In genomic region chr1:192947839-192948173, GRCm38 (mm10) we compare ENCODE assay signal across 12 mouse cellular contexts.
A peak's percentile ranks its signal among the peaks of the same experiment; 100 is the strongest.
DNase-seq lines count a peak whose midpoint lies in the region; ATAC-seq and TF ChIP-seq lines count a peak whose summit lies in the region.
"Had no signal": no experiment of that assay in that cellular context is flagged by ENCODE, and none has a peak within 500 bp of the region (broad histone marks: within the 10 kb centered on the region; RNA-seq: fewer than 3 reads in every experiment).

No protein-coding gene starts in this region.

- no peaks in the 10 kb centered on the region for H3K36me3 ChIP-seq in forebrain, embryonic 12.5 days (replicated peaks)
- no peaks in the 10 kb centered on the region for H3K36me3 ChIP-seq in hindbrain, embryonic 16.5 days (ENCODE audit: control insufficient read depth, insufficient read depth, low read length)
- H3K36me3 ChIP-seq: embryonic facial prominence, embryonic 12.5 days; G1E had no signal

- no peak for TF ChIP-seq POLR2A in brain, embryonic 14.5 days (IDR thresholded peaks at IDR 0.05; ENCODE audit: borderline replicate concordance, extremely low read depth, insufficient read depth, insufficient read length, poor library complexity, severe bottlenecking)

- H3K4me2 ChIP-seq in forebrain, embryonic 12.5 days: 0 out of 2 replicates have a peak overlapping the region, but pooled peaks have one; percentile 2
- H3K4me2 ChIP-seq in hindbrain, embryonic 16.5 days (ENCODE audit: low read length): no peak overlapping the region
- H3K4me2 ChIP-seq: embryonic facial prominence, embryonic 12.5 days; heart, embryonic 11.5 days; lung, embryonic 14.5 days had no signal

- H3K27ac ChIP-seq in forebrain, embryonic 12.5 days: peak overlapping the region; percentile 63
- H3K27ac ChIP-seq in hindbrain, embryonic 16.5 days (ENCODE audit: low read depth, low read length): peak overlapping the region; percentile 59
- H3K27ac ChIP-seq: embryonic facial prominence, embryonic 12.5 days had no signal

- H3K4me3 ChIP-seq in forebrain, embryonic 12.5 days (replicated peaks): no peak overlapping the region
- no peak overlapping the region for H3K4me3 ChIP-seq in hindbrain, embryonic 16.5 days (ENCODE audit: low read length)
- H3K4me3 ChIP-seq: embryonic facial prominence, embryonic 12.5 days had no signal

- peak; percentile 83 for DNase-seq in brain, embryonic 14.5 days (ENCODE audit: low read depth)
- DNase-seq in neural tube, embryonic 10.5 days (ENCODE audit: extremely low spot score, low spot score): peak; percentile 14
- no peak for DNase-seq in lung, adult 18-20 months
- DNase-seq in natural killer cell, adult 2 months (ENCODE audit: low spot score in 2 of 2): no peak
- no peak for DNase-seq in left cerebral cortex, adult 9 months (ENCODE audit: low spot score in 2 of 2)
- DNase-seq in adrenal gland, adult 8-10 months: no peak
- DNase-seq: lung, embryonic 14.5 days had no signal

- no peak for TF ChIP-seq CTCF in brain, embryonic 14.5 days (IDR thresholded peaks at IDR 0.05; ENCODE audit: borderline replicate concordance, extremely low read depth, insufficient read depth, insufficient read length)

- H3K27me3 ChIP-seq in forebrain, embryonic 12.5 days: no peaks in the 10 kb centered on the region
- no peaks in the 10 kb centered on the region for H3K27me3 ChIP-seq in hindbrain, embryonic 16.5 days (replicated peaks; ENCODE audit: control insufficient read depth, insufficient read depth, low read length)
- H3K27me3 ChIP-seq: embryonic facial prominence, embryonic 12.5 days had no signal

- H3K9ac ChIP-seq in forebrain, embryonic 12.5 days: no peak overlapping the region
- H3K9ac ChIP-seq in hindbrain, embryonic 16.5 days (ENCODE audit: low read depth, low read length): no peak overlapping the region
- H3K9ac ChIP-seq: embryonic facial prominence, embryonic 12.5 days; lung, embryonic 14.5 days had no signal

- WGBS in forebrain, embryonic 12.5 days: 13% methylated on average over 2 of the region's 2 CpGs
- WGBS in hindbrain, embryonic 16.5 days: 25% methylated on average over 2 of the region's 2 CpGs

- ATAC-seq in forebrain, embryonic 12.5 days (ENCODE audit: low FRiP score): peak; percentile 88
- peak; percentile 58; the same call in 1 of the 2 replicates for ATAC-seq in hindbrain, embryonic 16.5 days

- H3K9me3 ChIP-seq in forebrain, embryonic 12.5 days: no peaks in the 10 kb centered on the region
- no peaks in the 10 kb centered on the region for H3K9me3 ChIP-seq in hindbrain, embryonic 16.5 days (ENCODE audit: control insufficient read depth, low read length)
- H3K9me3 ChIP-seq: embryonic facial prominence, embryonic 12.5 days had no signal

- H3K4me1 ChIP-seq in forebrain, embryonic 12.5 days: peaks cover 6% of the 10 kb centered on the region
- H3K4me1 ChIP-seq in hindbrain, embryonic 16.5 days (ENCODE audit: control insufficient read depth, insufficient read depth, low read depth, low read length): peaks cover 5% of the 10 kb centered on the region; the same call in 1 of the 2 replicates
- H3K4me1 ChIP-seq: embryonic facial prominence, embryonic 12.5 days had no signal

Comparison
In these comparisons a context has a peak if more than half of its experiments do, and no peak if none do; other contexts are left out.
1. DNase-seq: peak in brain, embryonic 14.5 days (single experiment) and neural tube, embryonic 10.5 days (single experiment); none in lung, adult 18-20 months (0 of 2), natural killer cell, adult 2 months (0 of 2), left cerebral cortex, adult 9 months (0 of 2) and adrenal gland, adult 8-10 months (single experiment).